Mouse (Mus musculus) erythroblast, embryonic 14.5 days (primary cell): ENCODE measurements at regions not wholly inside any gene's neighbourhood (a gene's known extent, or its start where the extent isn't known, plus 50 kb on each side); places are given as distances from the start of the nearest gene placed in this dataset.

Experiments
- GATA1 ChIP-seq: IDR thresholded peaks from 2 replicates; pipeline ENCODE4 v1.6.1; 2012; ENCODE audit warnings: low read length, inconsistent platforms, mixed read lengths
- TAL1 ChIP-seq: IDR thresholded peaks from 3 replicates; pipeline ENCODE4 v1.6.1; 2012; ENCODE audit warnings: low read length, inconsistent platforms, mixed read lengths

DNA sequence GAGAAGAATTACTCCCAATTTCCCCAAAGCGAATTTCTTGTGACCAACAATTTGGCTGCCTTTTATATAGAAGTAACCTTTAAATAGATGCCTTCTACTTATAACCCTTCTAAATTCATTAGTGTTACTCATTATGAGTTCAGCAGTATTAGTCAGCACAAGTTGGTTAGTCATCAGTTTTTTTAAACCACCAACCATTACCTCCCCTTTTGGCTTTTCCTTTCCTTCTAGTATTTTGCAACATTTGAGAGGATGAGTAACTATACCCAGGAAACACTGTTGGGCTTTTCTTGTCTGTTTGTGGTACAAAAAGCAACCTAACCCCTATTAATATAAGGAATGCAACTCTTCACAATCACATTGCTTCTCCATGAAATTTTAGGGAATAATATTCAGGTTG is 278.6 kb downstream of the Tex13c3 start:
- TF ChIP-seq TAL1: no peak
- TF ChIP-seq GATA1: no peak
